Mouse (Mus musculus): Measurements from ENCODE around the gene Tbce. TPM values are rescaled to one million over a fixed set of nuclear protein-coding genes. Genes with fewer than 3 reads are reported as not detected.

The Tbce gene
- polyA plus RNA-seq, 1 experiment from 2014 or later: 60.3 TPM

Other genes starting within 250 kb of the Tbce start
- 33.3 and 41.7 TPM in 2 replicates for gene B3galnt2, start 85.2 kb downstream of the Tbce start, polyA plus RNA-seq (2016; fragmentation: Nextera tagmentation; extraction: Ambion mirVana)
- gene Arid4b, start 23.6 kb upstream of the Tbce start, polyA plus RNA-seq (2016; fragmentation: Nextera tagmentation; extraction: Ambion mirVana): 55.0 and 66.6 TPM in 2 replicates
- gene Ggps1, start 23.9 kb upstream of the Tbce start, polyA plus RNA-seq (2016; fragmentation: Nextera tagmentation; extraction: Ambion mirVana): 57.2 and 65.2 TPM in 2 replicates

All from hindbrain, embryonic 10.5 days (tissue).